Mouse (Mus musculus): Measurements from ENCODE around the gene Zbtb20. TPM values are rescaled to one million over a fixed set of nuclear protein-coding genes. Genes with fewer than 3 reads are reported as not detected.

Zbtb20 gene
- total and polyA plus RNA-seq, 2 experiments from 2014 or later, result 19.8 to 45.8 TPM

- WGBS, result 60% methylated on average over 2 of the region's 2 CpGs
- no peaks in the 10 kb centered on the region for H3K4me1 ChIP-seq (ENCODE audit: control insufficient read depth, insufficient read depth)
- DNase-seq (ENCODE audit: low spot score), result no peak
- ATAC-seq (ENCODE audit: insufficient read depth, low read depth), result no peak
- H3K27me3 ChIP-seq (ENCODE audit: control insufficient read depth, insufficient read depth, low read length), result no peaks in the 10 kb centered on the region
- H3K4me2 ChIP-seq (ENCODE audit: low read depth, low read length), result no peak overlapping the region
- TF ChIP-seq EP300 (IDR thresholded peaks at IDR 0.05; ENCODE audit: low read depth) (no peak), CTCF (IDR thresholded peaks at IDR 0.05; ENCODE audit: low read depth) (no peak)
- H3K9me3 ChIP-seq (replicated peaks; ENCODE audit: control insufficient read depth, low read length), result no peaks in the 10 kb centered on the region
- H3K27ac ChIP-seq (ENCODE audit: low read depth), result no peak overlapping the region
- no peak overlapping the region for H3K4me3 ChIP-seq (ENCODE audit: low read depth, low read length)
- H3K9ac ChIP-seq (replicated peaks; ENCODE audit: low read depth, low read length), result no peak overlapping the region
- H3K36me3 ChIP-seq (replicated peaks; ENCODE audit: control insufficient read depth, insufficient read depth, low read length), result no peaks in the 10 kb centered on the region
Measured at GRCm38 (mm10) chr16:42863231-42863630, 12.4 kb upstream of the Zbtb20 start.

- Histone ChIP-seq H3K9me3 (replicated peaks; ENCODE audit: control insufficient read depth, low read length) (no peaks in the 10 kb centered on the region), H3K27me3 (ENCODE audit: control insufficient read depth, insufficient read depth, low read length) (no peaks in the 10 kb centered on the region), H3K27ac (ENCODE audit: low read depth) (no peak overlapping the region), H3K9ac (replicated peaks; ENCODE audit: low read depth, low read length) (no peak overlapping the region), H3K4me2 (ENCODE audit: low read depth, low read length) (no peak overlapping the region), H3K4me1 (ENCODE audit: control insufficient read depth, insufficient read depth) (no peaks in the 10 kb centered on the region), H3K4me3 (ENCODE audit: low read depth, low read length) (no peak overlapping the region), H3K36me3 (replicated peaks; ENCODE audit: control insufficient read depth, insufficient read depth, low read length) (no peaks in the 10 kb centered on the region)
- no peak for ATAC-seq (ENCODE audit: insufficient read depth, low read depth)
- no peak for DNase-seq (ENCODE audit: low spot score)
- WGBS, result 39% methylated on average over 1 of the region's 1 CpGs
- TF ChIP-seq EP300 (IDR thresholded peaks at IDR 0.05; ENCODE audit: low read depth) (no peak), CTCF (IDR thresholded peaks at IDR 0.05; ENCODE audit: low read depth) (no peak)
Measured at GRCm38 (mm10) chr16:42866061-42866460, 9.6 kb upstream of the Zbtb20 start.

GRCm38 (mm10) chr16:42872101-42872500 is 3.6 kb upstream of the Zbtb20 start:
- no peaks in the 10 kb centered on the region for H3K9me3 ChIP-seq (replicated peaks; ENCODE audit: control insufficient read depth, low read length)
- H3K36me3 ChIP-seq (replicated peaks; ENCODE audit: control insufficient read depth, insufficient read depth, low read length), result no peaks in the 10 kb centered on the region
- 93% methylated on average over 5 of the region's 5 CpGs for WGBS
- DNase-seq (ENCODE audit: low spot score) (no peak), ATAC-seq (ENCODE audit: insufficient read depth, low read depth) (no peak)
- no peak for TF ChIP-seq CTCF (IDR thresholded peaks at IDR 0.05; ENCODE audit: low read depth)
- TF ChIP-seq EP300 (IDR thresholded peaks at IDR 0.05; ENCODE audit: low read depth), result no peak
- H3K4me3 ChIP-seq (ENCODE audit: low read depth, low read length), result no peak overlapping the region
- H3K4me2 ChIP-seq (ENCODE audit: low read depth, low read length), result no peak overlapping the region
- no peak overlapping the region for H3K27ac ChIP-seq (ENCODE audit: low read depth)
- no peaks in the 10 kb centered on the region for H3K27me3 ChIP-seq (ENCODE audit: control insufficient read depth, insufficient read depth, low read length)
- peaks cover 5% of the 10 kb centered on the region; the same call in 1 of the 2 replicates for H3K4me1 ChIP-seq (ENCODE audit: control insufficient read depth, insufficient read depth)
- no peak overlapping the region for H3K9ac ChIP-seq (replicated peaks; ENCODE audit: low read depth, low read length)

GRCm38 (mm10) chr16:42873942-42874341 is 1.7 kb upstream of the Zbtb20 start:
- Histone ChIP-seq H3K27ac (ENCODE audit: low read depth) (peak overlapping the region; percentile 97), H3K9ac (replicated peaks; ENCODE audit: low read depth, low read length) (no peak overlapping the region), H3K36me3 (replicated peaks; ENCODE audit: control insufficient read depth, insufficient read depth, low read length) (no peaks in the 10 kb centered on the region), H3K4me2 (ENCODE audit: low read depth, low read length) (no peak overlapping the region), H3K4me1 (ENCODE audit: control insufficient read depth, insufficient read depth) (peaks cover 5% of the 10 kb centered on the region; the same call in 1 of the 2 replicates), H3K4me3 (ENCODE audit: low read depth, low read length) (no peak overlapping the region), H3K9me3 (replicated peaks; ENCODE audit: control insufficient read depth, low read length) (no peaks in the 10 kb centered on the region), H3K27me3 (ENCODE audit: control insufficient read depth, insufficient read depth, low read length) (no peaks in the 10 kb centered on the region)
- 67% methylated on average over 3 of the region's 3 CpGs for WGBS
- no peak for ATAC-seq (ENCODE audit: insufficient read depth, low read depth)
- peak; percentile 5 for DNase-seq (ENCODE audit: low spot score)
- no peak for TF ChIP-seq CTCF (IDR thresholded peaks at IDR 0.05; ENCODE audit: low read depth)
- no peak for TF ChIP-seq EP300 (IDR thresholded peaks at IDR 0.05; ENCODE audit: low read depth)

GRCm38 (mm10) chr16:42874456-42874855 is 1.2 kb upstream of the Zbtb20 start:
- peak overlapping the region; percentile 49 for H3K4me3 ChIP-seq (ENCODE audit: low read depth, low read length)
- DNase-seq (ENCODE audit: low spot score), result peak; percentile 72
- TF ChIP-seq CTCF (IDR thresholded peaks at IDR 0.05; ENCODE audit: low read depth), result no peak
- 0 out of 2 replicates have a peak, but pooled peaks have one; percentile 4 for TF ChIP-seq EP300 (IDR thresholded peaks at IDR 0.05; ENCODE audit: low read depth)
- peak overlapping the region; percentile 53 for H3K9ac ChIP-seq (replicated peaks; ENCODE audit: low read depth, low read length)
- H3K4me2 ChIP-seq (ENCODE audit: low read depth, low read length), result peak overlapping the region; percentile 62
- WGBS, result 3% methylated on average over 5 of the region's 5 CpGs
- no peaks in the 10 kb centered on the region for H3K36me3 ChIP-seq (replicated peaks; ENCODE audit: control insufficient read depth, insufficient read depth, low read length)
- no peak for ATAC-seq (ENCODE audit: insufficient read depth, low read depth)
- H3K9me3 ChIP-seq (replicated peaks; ENCODE audit: control insufficient read depth, low read length), result no peaks in the 10 kb centered on the region
- H3K27ac ChIP-seq (ENCODE audit: low read depth), result peak overlapping the region; percentile 97
- H3K4me1 ChIP-seq (ENCODE audit: control insufficient read depth, insufficient read depth), result peaks cover 5% of the 10 kb centered on the region; the same call in 1 of the 2 replicates
- no peaks in the 10 kb centered on the region for H3K27me3 ChIP-seq (ENCODE audit: control insufficient read depth, insufficient read depth, low read length)

Measured in heart, postnatal 0 days (tissue).